Mouse (Mus musculus): Measurements from ENCODE around the gene Gucy2c. TPM values are rescaled to one million over a fixed set of nuclear protein-coding genes. Genes with fewer than 3 reads are reported as not detected.

The Gucy2c gene
- total RNA-seq, 2 experiments from 2014 or later: 0.15 to 0.21 TPM

DNA sequence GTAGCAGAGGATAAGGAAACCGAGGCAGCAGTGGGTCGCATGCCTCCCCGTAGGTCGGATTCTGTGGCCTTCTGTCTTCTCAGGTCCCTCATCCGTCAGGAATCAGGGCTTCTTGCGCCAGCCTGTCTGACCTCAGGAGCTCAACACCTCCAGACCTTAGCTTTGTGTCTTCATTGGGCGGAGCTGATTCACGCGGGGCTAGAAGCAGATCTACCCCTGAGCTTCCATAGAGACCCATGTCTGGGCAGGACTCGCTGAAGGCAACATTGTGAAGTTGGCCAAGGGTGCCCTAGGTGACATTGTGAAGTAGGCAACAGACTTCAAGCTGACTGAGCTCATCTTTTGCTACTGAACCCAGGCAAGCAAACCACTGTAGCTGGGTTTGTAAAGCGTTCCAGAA lies 119.5 kb downstream of the Gucy2c start:
- no peak for DNase-seq

DNA sequence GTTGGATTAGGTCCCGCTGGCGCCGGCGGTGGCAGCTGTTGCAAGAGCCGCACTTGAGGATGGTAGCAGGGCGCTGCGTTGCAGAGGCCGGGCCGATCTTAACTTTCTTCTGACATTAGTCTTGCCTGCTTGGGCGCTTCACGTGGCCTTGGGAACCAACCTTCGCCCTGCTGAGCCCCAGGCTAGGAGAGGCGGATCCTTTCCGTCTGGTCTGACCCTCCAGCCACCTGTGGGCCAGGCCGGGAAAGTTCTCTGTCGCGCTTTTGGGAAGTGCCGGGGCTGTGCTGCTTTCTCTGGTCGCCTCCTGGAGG lies 119.9 kb downstream of the Gucy2c start, which contains the start of gene Plbd1:
Gene Plbd1, minus strand, starts transcription at position 223 of the 311 bp plus-strand sequence.
- peak; percentile 92 for DNase-seq

DNA sequence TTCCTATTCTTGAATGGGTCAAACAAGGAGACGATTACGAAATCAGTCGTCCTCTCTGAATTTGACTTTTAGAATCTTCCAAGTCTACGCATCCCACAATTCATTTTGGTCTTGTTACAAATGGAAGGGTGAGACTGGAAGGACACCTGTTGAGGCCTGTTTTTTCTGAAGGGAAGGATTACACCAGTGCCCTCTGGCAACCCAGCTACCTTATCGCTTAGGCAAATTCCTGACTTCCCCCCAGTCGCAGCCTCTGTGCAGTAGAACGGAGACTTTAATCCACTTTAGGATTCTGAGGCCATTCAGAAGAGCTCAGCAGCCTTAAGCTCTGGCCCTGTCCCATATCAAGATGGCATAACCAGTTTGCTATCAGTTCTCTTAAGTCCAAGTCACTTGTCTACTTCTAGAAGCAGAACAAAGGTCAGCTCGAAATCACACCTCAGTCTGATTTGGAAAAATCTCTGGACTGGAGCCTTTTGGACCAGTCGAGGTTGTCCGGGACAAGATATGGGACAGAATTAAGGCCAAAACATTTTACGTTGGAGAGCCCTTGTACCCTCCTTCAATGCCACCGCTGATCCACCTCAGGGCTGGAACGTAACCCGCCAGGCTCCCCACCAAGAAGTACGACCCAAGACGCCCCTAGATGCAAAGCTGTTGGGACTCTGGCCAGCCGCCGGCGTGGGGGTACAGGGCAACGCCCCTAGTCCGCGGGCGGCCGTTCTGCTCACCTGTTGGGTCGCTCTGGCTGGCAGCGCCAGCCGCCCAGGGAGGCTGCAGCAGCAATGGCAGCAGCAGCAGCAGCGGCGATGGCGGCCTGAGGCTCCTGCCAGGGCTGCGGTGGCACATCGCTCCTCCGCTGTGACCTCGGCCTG lies 120.5 kb downstream of the Gucy2c start:
- DNase-seq: no peak

DNA sequence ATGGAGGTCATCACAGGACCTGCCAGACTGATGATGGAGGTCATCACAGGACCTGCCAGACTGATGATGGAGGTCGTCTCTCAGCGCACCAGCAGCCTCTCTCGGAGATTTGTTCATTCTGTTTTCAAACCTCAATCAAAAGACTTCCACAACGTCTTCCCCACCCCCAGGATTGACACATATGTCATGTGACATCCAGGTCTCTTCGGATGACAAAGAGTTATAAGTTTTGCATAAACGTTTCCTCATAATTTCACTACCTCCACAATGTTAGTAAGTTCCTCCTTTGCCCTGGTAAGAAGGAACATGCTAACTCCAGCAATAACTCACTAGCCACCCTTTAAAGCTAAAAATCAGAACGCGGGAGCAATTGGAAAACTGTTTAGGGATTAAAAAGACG lies 122.3 kb downstream of the Gucy2c start:
- DNase-seq: no peak

DNA sequence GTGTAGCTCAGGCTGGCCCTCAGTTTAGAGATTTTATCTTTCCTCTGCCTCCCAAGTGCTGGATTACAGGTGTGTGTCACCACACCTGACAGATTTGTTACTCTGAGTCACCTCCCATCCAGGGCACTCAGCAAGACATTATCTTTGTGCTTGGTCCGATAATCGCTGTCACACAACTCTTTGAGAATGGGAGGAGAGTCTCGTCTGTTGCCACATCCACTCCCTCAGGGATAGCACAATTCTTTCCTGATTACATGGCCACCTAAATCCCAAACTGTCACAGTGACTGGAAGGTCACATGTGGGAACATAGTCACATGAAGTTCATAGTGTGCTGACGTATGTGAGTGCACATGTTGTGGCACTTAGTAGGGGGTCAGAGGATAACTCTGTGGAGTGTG lies 123.3 kb downstream of the Gucy2c start:
- DNase-seq: no peak

DNA sequence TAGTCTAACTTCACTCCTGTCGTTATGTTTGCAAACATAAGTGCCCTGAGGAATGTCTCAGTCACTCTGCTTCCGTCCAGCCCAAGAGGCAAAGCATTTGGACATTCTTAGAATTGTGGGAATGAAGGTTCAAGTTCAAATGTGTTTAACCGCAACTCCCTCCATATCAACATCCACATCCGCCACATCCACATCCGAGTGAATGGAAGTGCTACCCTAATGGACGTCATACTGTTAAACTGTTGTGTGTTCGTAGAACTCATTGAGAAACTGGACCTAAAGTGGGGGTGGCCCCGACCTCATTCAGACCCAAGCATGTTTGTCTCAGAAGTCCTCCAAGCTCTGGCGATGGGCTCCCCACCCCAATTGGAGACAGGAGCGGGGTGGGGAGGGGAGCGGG lies 125.8 kb downstream of the Gucy2c start:
- DNase-seq: no peak

DNA sequence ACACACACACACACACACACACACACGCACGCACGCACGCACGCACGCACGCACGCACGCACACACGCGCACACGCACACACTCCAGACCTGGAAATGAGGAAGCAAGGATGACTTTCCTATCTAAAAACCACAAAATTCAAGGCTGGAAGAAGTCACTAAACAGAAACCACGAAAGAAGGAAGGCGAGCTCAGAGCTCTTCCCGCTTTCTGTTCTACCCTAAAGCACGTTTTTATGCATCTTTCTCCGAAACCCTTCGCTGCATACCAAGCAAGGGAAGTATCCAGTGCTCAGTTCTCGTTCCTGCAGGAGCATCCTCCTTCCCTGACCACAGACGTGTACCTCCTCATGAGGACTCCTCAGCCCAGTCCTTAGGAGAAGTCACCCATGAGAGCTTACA lies 127.1 kb downstream of the Gucy2c start:
- no peak for DNase-seq

DNA sequence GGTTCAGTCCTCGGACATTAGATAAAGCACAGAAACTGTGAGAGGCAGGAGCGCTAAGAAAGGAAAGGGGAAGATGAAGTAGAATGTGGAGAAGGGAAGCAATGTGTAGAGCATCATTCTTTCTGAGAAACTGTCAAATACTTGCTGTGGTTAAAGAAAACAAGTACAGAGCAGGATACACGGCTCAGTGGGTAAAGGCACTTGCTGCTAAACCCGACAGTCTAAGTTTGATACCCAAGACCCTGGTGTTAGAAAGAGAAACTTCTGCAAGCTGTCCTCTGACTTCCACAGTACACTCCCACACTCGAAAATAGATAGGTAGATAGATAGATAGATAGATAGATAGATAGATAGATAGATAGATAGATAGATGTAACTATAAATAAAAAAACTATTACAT lies 128.2 kb downstream of the Gucy2c start:
- no peak for DNase-seq

DNA sequence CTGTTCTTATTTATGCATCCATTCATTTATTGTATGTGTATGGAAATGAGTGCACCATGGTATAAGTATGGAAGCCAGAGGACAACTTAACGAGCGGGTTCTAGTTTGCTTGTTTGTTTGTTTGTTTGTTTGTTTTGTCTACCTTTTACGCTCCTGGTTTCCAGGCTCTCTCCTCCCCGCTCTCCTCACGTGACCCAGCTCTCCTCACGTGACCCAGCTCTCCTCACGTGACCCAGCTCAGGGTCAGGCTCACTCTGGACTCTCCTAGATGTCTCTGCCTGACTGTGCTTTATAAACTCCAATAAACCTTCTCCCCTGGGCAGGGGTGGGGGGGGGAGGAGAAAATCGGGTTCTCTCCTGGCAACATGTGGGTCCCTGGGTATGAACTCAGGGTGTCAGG lies 130.9 kb downstream of the Gucy2c start:
- DNase-seq: no peak

DNA sequence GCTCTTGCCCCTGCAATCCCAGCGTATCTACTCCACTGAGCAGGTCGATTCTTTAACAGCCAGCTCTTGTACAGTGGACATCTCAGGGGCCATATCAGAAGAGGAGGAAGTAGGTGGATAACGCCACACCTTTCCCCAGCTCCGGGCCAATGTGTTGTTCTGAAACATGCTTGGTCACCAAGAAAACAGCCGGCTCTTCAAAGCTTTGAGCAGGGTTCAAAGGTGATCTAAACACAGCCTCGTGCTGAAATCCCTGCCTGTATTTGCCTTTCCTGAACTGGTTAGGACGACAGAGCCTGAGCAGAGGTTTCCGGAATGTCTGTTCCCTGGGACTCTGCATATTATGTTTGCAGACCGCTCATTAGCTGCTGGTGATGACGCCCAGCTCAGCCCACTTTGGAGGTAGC lies 134.1 kb downstream of the Gucy2c start:
- no peak for DNase-seq

Small RNAs within 50 kb of the gene (microRNA-seq; reads per million reads assigned to microRNA genes)
- not detected for gene Gm44364

Other genes starting within 250 kb of the Gucy2c start
- gene Plbd1, start 119.8 kb downstream of the Gucy2c start, total RNA-seq (2021): 100 to 1,000 TPM; 114 to 115 TPM
- 10 to 100 TPM; 28.3 to 29.2 TPM for gene Hist4h4, start 22.6 kb upstream of the Gucy2c start, total RNA-seq (2021)
- gene H2afj, start 26.5 kb upstream of the Gucy2c start, total RNA-seq (2021): 10 to 100 TPM; 71.1 to 85.2 TPM
- under 1 TPM; 0.73 to 0.75 TPM for gene BC049715, start 45.9 kb upstream of the Gucy2c start, total RNA-seq (2021)
- gene Wbp11, start 46.5 kb upstream of the Gucy2c start, total RNA-seq (2021): 10 to 100 TPM; 82.5 to 86.5 TPM
- under 1 TPM; 0.27 to 0.51 TPM for gene Smco3, start 53.7 kb upstream of the Gucy2c start, total RNA-seq (2021)
- gene Art4, start 76.0 kb upstream of the Gucy2c start, total RNA-seq (2021): 1 to 10 TPM; 5.9 to 7.5 TPM
- 100 to 1,000 TPM; 187 to 232 TPM for gene Mgp, start 94.1 kb upstream of the Gucy2c start, total RNA-seq (2021)
- under 1 TPM; 0.15 to 0.27 TPM for gene Erp27, start 140.4 kb upstream of the Gucy2c start, total RNA-seq (2021)
- under 1 TPM in 1 of 2 experiments, not detected in 1; 0.60 TPM for gene Pde6h, start 142.1 kb upstream of the Gucy2c start, total RNA-seq (2021)
- 10 to 100 TPM; 43.0 to 44.5 TPM for gene Arhgdib, start 160.1 kb upstream of the Gucy2c start, total RNA-seq (2021)